Mouse (Mus musculus) kidney, embryonic 15.5 days (tissue): ENCODE measurements around the gene R3hcc1l. TPM values are rescaled to one million over a fixed set of nuclear protein-coding genes. Genes with fewer than 3 reads are reported as not detected.

ENCODE experiments used
- ATAC-seq: fragments of 200-750 bp; cut with Nextera tagmentation; replicated peaks from 2 replicates; pipeline ENCODE4 v1.8.0; 2017; ENCODE audit warnings: moderate TSS enrichment; ENCODE audit not compliant: low FRiP score
- H3K27ac ChIP-seq: fragments of 300-500 bp; sonication (generic); 2 replicates; pipeline ENCODE4 v1.5.1; 2015; ENCODE audit warnings: mild to moderate bottlenecking, inconsistent platforms
- H3K27me3 ChIP-seq: fragments of 300-500 bp; sonication (generic); 2 replicates; pipeline ENCODE4 v1.6.1; 2015; ENCODE audit warnings: inconsistent platforms
- H3K36me3 ChIP-seq: fragments of 300-500 bp; sonication (generic); 2 replicates; pipeline ENCODE4 v1.6.1; 2015; ENCODE audit warnings: inconsistent platforms
- H3K4me1 ChIP-seq: fragments of 300-500 bp; sonication (generic); 2 replicates; pipeline ENCODE4 v1.6.1; 2015; ENCODE audit warnings: inconsistent platforms
- H3K4me2 ChIP-seq: fragments of 300-500 bp; sonication (generic); 2 replicates; pipeline ENCODE4 v1.6.1; 2015; ENCODE audit warnings: moderate library complexity, mild to moderate bottlenecking, inconsistent platforms
- H3K4me3 ChIP-seq: fragments of 300-500 bp; sonication (generic); replicated peaks from 2 replicates; pipeline ENCODE4 v1.5.1; 2015; ENCODE audit warnings: mild to moderate bottlenecking, inconsistent platforms
- H3K9ac ChIP-seq: fragments of 300-500 bp; sonication (generic); 2 replicates; pipeline ENCODE4 v1.6.1; 2015; ENCODE audit warnings: mild to moderate bottlenecking, inconsistent platforms
- H3K9me3 ChIP-seq: fragments of 300-500 bp; sonication (generic); replicated peaks from 2 replicates; pipeline ENCODE4 v1.6.1; 2016; ENCODE audit warnings: inconsistent platforms
- WGBS: fragments of 180-500 bp; shearing (Covaris S2); methylation state at CpG from one replicate; pipeline ENCODE4 v1.1.7; 2015; ENCODE audit warnings: mixed read lengths; 5-methylcytosine and 5-hydroxymethylcytosine counted together
- polyA plus RNA-seq: library from polyadenylated mRNA; unstranded; fragments of >200 nt; fragmentation: Nextera tagmentation; extraction: Ambion mirVana; gene quantifications from 2 replicates; pipeline ENCODE4 v1.2.1, GENCODE M21; 2015

Gene R3hcc1l
- polyA plus RNA-seq, 1 experiment from 2014 or later = 20.6 TPM

DNA sequence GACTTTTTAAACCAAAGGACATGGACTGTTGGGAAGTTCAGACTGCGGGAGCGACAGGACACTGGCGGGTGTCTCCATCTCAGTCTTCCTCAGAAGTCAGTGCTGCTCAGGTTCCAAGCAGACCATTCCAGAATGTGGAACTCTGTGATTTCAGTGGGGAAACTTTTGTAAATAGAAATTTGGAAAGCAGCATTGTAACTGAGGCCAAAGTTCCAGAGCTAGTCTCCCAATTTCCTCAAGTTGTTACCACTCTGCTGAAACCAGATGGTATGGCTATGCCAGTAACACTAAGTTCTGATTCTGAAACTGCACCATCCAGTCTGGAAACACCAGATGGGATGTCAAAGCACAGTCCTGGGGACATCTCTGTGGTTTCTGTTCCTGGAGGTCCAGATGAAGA lies 44.4 kb downstream of the R3hcc1l start:
- Histone ChIP-seq H3K4me2 (no peak overlapping the region), H3K9me3 (no peaks in the 10 kb centered on the region), H3K9ac (no peak overlapping the region), H3K36me3 (peaks cover 19% of the 10 kb centered on the region), H3K27me3 (no peaks in the 10 kb centered on the region), H3K4me1 (no peaks in the 10 kb centered on the region), H3K27ac (no peak overlapping the region), H3K4me3 (no peak overlapping the region)
- no peak for ATAC-seq
- 98% methylated on average over 3 of the region's 3 CpGs for WGBS

DNA sequence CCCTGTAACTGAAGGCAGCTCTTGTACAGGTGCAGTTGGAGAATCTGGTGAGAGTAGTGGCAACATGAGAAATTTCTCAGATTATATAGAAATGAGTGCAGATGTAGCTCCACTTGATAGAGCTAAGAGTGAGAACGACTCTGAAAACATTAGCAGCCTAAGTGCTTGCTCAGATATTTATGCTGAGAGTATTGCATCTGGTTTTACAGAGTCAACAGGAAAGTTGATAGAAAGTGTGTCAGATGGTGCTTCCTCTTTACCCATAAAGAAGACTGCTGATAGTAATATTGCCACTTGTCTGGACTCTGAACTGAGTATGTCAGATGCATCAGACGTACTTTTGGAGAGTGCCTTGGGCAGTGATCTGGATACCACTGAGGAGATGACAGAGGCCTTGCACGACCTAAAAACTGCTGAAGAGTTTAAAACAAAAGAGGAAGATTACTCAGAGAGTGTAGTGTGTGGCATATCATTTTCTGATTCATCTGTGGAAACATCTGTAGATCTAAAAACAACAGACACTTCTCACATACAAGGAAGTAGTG lies 45.2 kb downstream of the R3hcc1l start:
- no peak for ATAC-seq
- WGBS = 90% methylated on average over 3 of the region's 3 CpGs
- Histone ChIP-seq H3K4me2 (no peak overlapping the region), H3K4me1 (no peaks in the 10 kb centered on the region), H3K4me3 (no peak overlapping the region), H3K9ac (no peak overlapping the region), H3K27ac (no peak overlapping the region), H3K27me3 (no peaks in the 10 kb centered on the region), H3K9me3 (no peaks in the 10 kb centered on the region), H3K36me3 (peaks cover 19% of the 10 kb centered on the region)

DNA sequence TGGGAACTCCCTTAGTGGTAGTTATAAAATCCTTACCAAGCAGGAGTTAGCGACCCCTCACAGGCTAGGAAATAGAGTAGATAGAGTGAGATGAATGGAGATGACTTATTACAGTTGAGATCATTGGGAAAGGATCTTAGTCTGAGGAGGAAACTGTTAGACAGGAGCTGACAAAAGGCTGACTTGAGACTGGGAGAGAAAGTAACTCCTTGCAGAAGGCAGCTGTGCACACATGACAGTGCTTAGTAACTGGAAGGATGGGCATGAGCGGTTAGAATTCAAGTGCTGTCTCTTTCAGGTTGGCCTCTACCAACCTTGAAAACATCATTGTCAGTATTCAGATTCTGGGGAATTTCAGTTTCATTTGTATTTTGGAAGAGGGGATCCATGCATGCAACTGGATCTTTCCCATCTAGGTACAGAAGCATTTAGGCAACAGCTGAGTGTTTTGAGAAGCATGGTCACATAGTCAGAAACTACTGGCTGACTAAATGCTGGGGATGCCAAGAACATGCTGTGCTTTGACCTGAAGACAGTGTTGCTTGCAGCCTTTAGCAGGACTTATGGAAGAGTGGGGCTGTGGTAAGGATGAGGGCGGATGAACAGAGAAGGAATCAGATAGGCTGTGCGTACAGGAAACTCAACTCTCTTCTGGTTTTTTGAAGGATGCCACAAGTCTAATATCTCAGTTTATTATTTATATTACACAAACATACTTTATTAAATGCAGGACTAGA lies 47.9 kb downstream of the R3hcc1l start:
- no peak for ATAC-seq
- no peaks in the 10 kb centered on the region for H3K9me3 ChIP-seq
- no peaks in the 10 kb centered on the region for H3K4me1 ChIP-seq
- H3K4me3 ChIP-seq = no peak overlapping the region
- no peak overlapping the region for H3K4me2 ChIP-seq
- no peak overlapping the region for H3K27ac ChIP-seq
- WGBS = 87% methylated on average over 4 of the region's 4 CpGs
- H3K36me3 ChIP-seq = peaks cover 19% of the 10 kb centered on the region
- no peaks in the 10 kb centered on the region for H3K27me3 ChIP-seq
- H3K9ac ChIP-seq = no peak overlapping the region

DNA sequence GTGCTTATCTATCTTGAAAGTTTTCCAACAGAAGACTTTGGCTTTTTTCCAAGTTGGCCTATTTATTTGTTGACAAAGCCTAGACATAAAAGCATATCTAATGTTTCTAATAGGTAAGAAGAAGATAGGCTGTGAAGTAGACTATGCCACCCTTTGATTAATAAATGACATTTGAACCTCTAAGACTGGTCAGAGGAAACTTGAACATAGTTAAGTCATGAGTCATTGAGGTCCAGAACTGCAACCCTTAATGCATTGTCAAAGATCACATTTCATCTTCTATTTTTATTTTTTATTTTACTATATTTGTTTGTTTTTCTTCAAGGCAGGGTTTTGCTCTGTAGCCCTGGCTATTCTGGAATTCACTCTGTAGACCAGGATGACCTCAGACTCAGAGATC lies 48.5 kb downstream of the R3hcc1l start:
- Histone ChIP-seq H3K4me2 (no peak overlapping the region), H3K4me3 (no peak overlapping the region), H3K9me3 (no peaks in the 10 kb centered on the region), H3K36me3 (peaks cover 19% of the 10 kb centered on the region), H3K4me1 (no peaks in the 10 kb centered on the region), H3K27me3 (no peaks in the 10 kb centered on the region), H3K9ac (no peak overlapping the region), H3K27ac (no peak overlapping the region)
- no peak for ATAC-seq

DNA sequence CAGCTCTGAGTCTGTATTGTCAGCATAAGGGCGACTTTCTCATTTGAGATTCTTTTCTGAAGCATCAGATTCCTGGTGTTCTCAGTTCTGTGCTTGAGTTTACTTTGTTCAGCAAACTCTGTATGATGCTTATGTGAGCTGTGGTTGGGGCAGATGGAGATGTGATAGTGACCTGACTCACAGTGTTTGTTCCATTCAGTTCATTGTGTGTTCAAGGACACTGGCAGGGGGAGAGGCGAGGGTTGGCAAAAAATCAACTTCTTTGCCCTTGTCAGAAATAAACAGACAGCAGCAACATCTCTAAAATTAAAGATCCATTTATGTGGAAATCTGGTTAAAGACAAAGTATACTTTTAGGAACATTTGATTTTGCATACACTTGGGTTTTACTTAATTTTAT lies 50.5 kb downstream of the R3hcc1l start:
- H3K9ac ChIP-seq = no peak overlapping the region
- H3K4me1 ChIP-seq = no peaks in the 10 kb centered on the region
- no peaks in the 10 kb centered on the region for H3K9me3 ChIP-seq
- ATAC-seq = no peak
- 0 out of 2 replicates have a peak, but pooled peaks cover 3% of the 10 kb centered on the region for H3K36me3 ChIP-seq
- no peak overlapping the region for H3K27ac ChIP-seq
- no peak overlapping the region for H3K4me3 ChIP-seq
- no peaks in the 10 kb centered on the region for H3K27me3 ChIP-seq
- no peak overlapping the region for H3K4me2 ChIP-seq
- 87% methylated on average over 2 of the region's 2 CpGs for WGBS

DNA sequence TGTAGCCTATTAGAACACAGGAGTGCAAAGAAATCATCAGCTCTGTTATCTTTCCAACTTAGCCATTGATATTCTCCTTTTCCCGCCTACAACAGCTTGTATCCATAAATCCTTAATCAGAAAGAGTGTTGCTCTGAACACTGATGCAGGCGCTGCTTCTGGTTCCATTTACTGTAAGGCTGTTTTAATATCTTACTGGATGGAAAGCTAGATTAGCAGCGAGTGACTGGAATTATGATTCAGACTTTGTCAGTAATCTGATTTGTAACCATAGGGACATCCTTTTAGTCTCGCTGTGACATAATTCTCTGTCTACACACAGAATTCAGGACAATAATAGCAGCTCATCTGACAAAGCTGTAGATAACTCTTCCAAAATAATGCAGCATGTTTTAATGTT lies 52.7 kb downstream of the R3hcc1l start:
- Histone ChIP-seq H3K9ac (no peak overlapping the region), H3K36me3 (no peaks in the 10 kb centered on the region), H3K4me2 (no peak overlapping the region), H3K27me3 (no peaks in the 10 kb centered on the region), H3K4me3 (no peak overlapping the region), H3K9me3 (no peaks in the 10 kb centered on the region), H3K27ac (no peak overlapping the region), H3K4me1 (no peaks in the 10 kb centered on the region)
- WGBS = 78% methylated on average over 4 of the region's 4 CpGs
- ATAC-seq = no peak

DNA sequence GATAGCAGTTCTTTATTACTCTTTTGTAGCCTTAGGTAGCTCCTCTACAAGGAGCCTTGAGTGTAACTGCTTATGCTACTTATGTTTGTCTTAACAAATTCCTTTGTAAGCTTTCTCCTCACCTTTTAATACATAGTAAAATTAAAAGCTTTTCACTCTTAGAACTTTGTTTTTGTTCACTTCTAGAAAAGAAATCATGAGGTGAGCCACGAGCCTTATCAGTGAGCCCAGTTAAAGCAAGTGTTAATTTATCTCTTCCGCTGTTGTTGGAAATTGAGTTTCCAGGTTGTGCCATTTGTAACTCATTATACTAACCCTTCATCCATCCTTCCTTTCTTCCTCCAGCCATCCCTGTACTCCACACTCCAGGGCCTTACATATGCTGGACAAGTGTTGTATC lies 56.8 kb downstream of the R3hcc1l start:
- Histone ChIP-seq H3K4me2 (no peak overlapping the region), H3K27me3 (no peaks in the 10 kb centered on the region), H3K4me1 (no peaks in the 10 kb centered on the region), H3K9me3 (no peaks in the 10 kb centered on the region), H3K4me3 (no peak overlapping the region), H3K9ac (no peak overlapping the region), H3K36me3 (no peaks in the 10 kb centered on the region), H3K27ac (no peak overlapping the region)
- ATAC-seq = no peak
- 81% methylated on average over 2 of the region's 2 CpGs for WGBS

DNA sequence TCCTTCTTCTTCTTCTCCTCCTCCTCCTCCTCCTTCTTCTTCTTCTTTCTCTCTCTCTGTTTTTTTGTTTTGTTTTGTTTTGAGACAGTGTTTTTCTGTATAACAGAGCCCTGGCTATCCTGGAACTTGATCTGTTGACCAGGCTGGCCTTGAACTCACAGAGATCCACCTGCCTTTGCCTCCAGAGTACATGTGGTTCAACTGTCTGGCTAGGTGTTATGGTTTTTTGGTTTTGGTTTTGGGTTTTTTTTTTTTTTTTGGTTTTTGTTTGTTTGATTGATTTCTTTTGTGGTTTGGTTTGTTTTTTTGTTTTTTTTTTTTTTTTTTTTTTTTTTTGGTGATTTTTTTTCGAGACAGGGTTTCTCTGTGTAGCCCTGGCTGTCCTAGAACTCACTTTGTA lies 58.3 kb downstream of the R3hcc1l start:
- no peaks in the 10 kb centered on the region for H3K9me3 ChIP-seq
- no peaks in the 10 kb centered on the region for H3K36me3 ChIP-seq
- H3K4me3 ChIP-seq = no peak overlapping the region
- H3K27ac ChIP-seq = no peak overlapping the region
- ATAC-seq = no peak
- no peak overlapping the region for H3K4me2 ChIP-seq
- H3K9ac ChIP-seq = no peak overlapping the region
- WGBS = 75% methylated on average over 1 of the region's 1 CpGs
- no peaks in the 10 kb centered on the region for H3K27me3 ChIP-seq
- H3K4me1 ChIP-seq = no peaks in the 10 kb centered on the region

DNA sequence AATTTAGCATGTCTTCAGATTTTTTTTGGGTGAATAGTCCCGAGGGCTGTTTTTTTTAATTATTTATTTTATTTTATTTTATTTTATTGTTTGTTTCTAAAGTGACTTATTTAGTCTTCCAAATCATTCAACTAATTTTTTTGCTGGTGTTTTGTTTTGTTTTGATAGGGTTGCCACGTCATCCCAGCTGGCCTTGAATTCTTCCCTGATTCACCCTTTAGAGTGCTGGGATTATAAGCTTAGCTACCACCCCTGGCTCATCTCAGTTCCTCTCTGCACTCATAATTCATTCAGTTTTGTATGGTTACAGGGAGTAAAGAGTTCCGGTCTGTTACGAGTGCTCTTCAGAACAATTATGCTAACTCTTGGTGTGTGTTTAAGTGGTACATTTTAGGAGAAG lies 60.1 kb downstream of the R3hcc1l start:
- Histone ChIP-seq H3K36me3 (peaks cover 10% of the 10 kb centered on the region), H3K9me3 (no peaks in the 10 kb centered on the region), H3K4me3 (no peak overlapping the region), H3K4me1 (no peaks in the 10 kb centered on the region), H3K27me3 (no peaks in the 10 kb centered on the region), H3K9ac (no peak overlapping the region), H3K4me2 (no peak overlapping the region), H3K27ac (no peak overlapping the region)
- 85% methylated on average over 4 of the region's 4 CpGs for WGBS
- ATAC-seq = no peak

DNA sequence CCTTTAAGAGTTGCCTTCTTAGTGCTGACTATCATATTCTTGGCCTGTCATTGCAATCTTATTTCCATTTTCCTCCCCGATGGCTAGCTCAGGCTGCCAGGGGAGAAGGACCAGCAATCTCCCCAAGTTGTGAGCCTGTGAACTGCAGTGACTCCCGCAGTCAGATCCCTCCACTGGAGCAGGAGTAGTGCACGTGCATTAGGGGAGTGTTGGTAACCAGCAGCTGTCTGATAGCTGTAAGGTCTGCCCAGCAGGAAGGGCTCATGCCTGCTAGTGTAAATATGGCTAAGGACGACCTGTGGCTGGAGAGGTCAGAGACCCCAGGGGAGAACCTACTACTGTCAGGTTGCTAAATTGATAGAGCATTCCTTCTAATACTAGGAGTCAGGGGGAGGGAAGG lies 62.1 kb downstream of the R3hcc1l start:
- ATAC-seq = no peak
- H3K4me2 ChIP-seq = no peak overlapping the region
- H3K4me1 ChIP-seq = no peaks in the 10 kb centered on the region
- WGBS = 34% methylated on average over 4 of the region's 4 CpGs
- H3K4me3 ChIP-seq = no peak overlapping the region
- H3K9ac ChIP-seq = no peak overlapping the region
- no peaks in the 10 kb centered on the region for H3K27me3 ChIP-seq
- no peak overlapping the region for H3K27ac ChIP-seq
- no peaks in the 10 kb centered on the region for H3K9me3 ChIP-seq
- H3K36me3 ChIP-seq = peaks cover 24% of the 10 kb centered on the region

DNA sequence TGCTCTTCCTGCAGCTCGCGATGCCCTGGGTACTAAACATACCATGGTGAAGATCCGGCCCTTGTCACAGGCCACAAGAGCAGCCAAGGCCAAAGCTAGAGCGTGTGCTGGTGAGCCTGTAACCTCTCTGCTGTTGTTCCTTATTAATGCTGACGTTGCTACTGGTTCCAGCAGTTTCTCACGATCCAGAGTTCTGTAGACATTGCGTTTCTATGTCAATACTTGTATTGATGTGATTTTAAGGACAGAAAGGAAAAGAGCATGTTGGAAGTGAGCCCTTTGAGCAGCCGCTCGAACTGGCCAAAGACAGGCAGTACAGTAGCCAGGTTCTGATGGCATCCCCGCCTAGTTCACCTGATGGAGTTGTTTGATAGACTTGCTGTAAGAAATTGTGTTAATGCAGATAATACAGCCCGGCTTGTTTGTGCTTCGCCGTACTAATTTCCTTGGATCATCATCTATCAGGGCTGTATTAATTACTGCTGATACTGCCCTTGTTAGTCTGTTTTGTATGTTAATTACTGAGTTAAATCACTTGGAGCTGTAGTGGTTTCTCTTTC lies 64.3 kb downstream of the R3hcc1l start:
- no peak for ATAC-seq
- 93% methylated on average over 13 of the region's 13 CpGs for WGBS

DNA sequence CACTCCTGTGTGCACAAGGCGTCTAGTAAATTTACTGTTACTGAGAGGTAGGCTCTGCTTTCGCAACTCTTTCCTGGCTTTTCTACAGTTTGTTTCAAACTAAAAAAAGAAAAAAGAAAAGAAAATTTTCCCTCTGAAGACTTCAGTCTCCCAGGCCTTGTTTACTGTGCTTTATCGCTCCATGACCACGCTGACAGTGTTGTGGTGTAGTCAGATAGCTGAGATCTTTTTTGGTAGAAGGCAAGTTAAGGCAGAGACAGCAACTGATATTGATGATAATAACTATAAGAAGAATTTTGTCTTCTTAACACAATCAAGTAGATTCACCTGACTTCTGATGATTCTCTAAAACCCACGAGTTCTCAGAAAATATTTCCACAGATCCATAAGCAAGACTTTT lies 65.1 kb downstream of the R3hcc1l start:
- Histone ChIP-seq H3K4me2 (no peak overlapping the region), H3K27me3 (no peaks in the 10 kb centered on the region), H3K36me3 (peaks cover 26% of the 10 kb centered on the region), H3K4me1 (no peaks in the 10 kb centered on the region), H3K9ac (no peak overlapping the region), H3K9me3 (no peaks in the 10 kb centered on the region), H3K27ac (no peak overlapping the region), H3K4me3 (no peak overlapping the region)
- WGBS = 94% methylated on average over 5 of the region's 5 CpGs
- no peak for ATAC-seq

More for the DNA sequence above, 64.3 kb downstream of the R3hcc1l start:
- Histone ChIP-seq H3K9me3 (no peaks in the 10 kb centered on the region), H3K4me2 (no peak overlapping the region), H3K4me3 (no peak overlapping the region), H3K27ac (no peak overlapping the region), H3K36me3 (peaks cover 24% of the 10 kb centered on the region), H3K27me3 (no peaks in the 10 kb centered on the region), H3K4me1 (no peaks in the 10 kb centered on the region), H3K9ac (no peak overlapping the region)

DNA sequence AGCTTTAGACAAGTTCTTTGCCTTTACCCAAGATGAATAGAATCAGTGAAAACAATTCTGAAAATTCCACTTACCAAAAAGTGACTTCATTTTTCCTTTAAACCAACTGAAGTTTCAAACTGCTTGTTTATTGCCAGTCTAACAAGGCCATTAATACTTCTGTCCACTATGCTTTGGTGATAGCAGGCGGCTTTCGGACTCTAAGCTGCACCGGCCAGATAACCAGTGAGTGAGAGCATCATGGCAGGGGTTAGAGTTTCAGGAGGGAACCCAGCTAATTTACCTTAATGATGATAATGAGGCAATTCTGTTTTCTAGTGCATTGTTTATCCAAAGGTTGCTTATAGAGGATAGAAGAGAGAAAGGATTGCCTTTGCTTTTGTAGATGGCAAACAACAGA lies 65.6 kb downstream of the R3hcc1l start:
- H3K27me3 ChIP-seq = no peaks in the 10 kb centered on the region
- no peaks in the 10 kb centered on the region for H3K9me3 ChIP-seq
- ATAC-seq = no peak
- H3K27ac ChIP-seq = no peak overlapping the region
- no peaks in the 10 kb centered on the region for H3K4me1 ChIP-seq
- H3K4me3 ChIP-seq = no peak overlapping the region
- peaks cover 27% of the 10 kb centered on the region for H3K36me3 ChIP-seq
- H3K4me2 ChIP-seq = no peak overlapping the region
- WGBS = 76% methylated on average over 3 of the region's 3 CpGs
- H3K9ac ChIP-seq = no peak overlapping the region
